Mouse (Mus musculus) kidney, embryonic 16.5 days (tissue): ENCODE results near the gene Cabp2. TPM values are rescaled to one million over a fixed set of nuclear protein-coding genes. Genes with fewer than 3 reads are reported as not detected.
"Not testable (repeated sequence)": the region's sequence is repeated elsewhere in the genome, so short reads cannot be mapped to it uniquely, and the experiment has no call there.

ENCODE experiments used
- ATAC-seq: fragments of 200-750 bp; cut with Nextera tagmentation; 2 replicates; pipeline ENCODE4 v1.8.0; 2017; ENCODE audit warnings: moderate TSS enrichment; ENCODE audit not compliant: low FRiP score, low TSS enrichment
- H3K27ac ChIP-seq: fragments of 300-500 bp; sonication (generic); 2 replicates; pipeline ENCODE4 v1.5.1; 2014; ENCODE audit warnings: low read length
- H3K27me3 ChIP-seq: fragments of 300-500 bp; sonication (generic); 2 replicates; pipeline ENCODE4 v1.6.1; 2014; ENCODE audit warnings: low read length, control low read depth, mixed read lengths; ENCODE audit not compliant: insufficient read depth
- H3K36me3 ChIP-seq: fragments of 300-500 bp; sonication (generic); 2 replicates; pipeline ENCODE4 v1.6.1; 2014; ENCODE audit warnings: low read length, control low read depth, mixed read lengths; ENCODE audit not compliant: insufficient read depth
- H3K4me1 ChIP-seq: fragments of 300-500 bp; sonication (generic); 2 replicates; pipeline ENCODE4 v1.6.1; 2014; ENCODE audit warnings: low read length, control low read depth, mixed read lengths; ENCODE audit not compliant: insufficient read depth
- H3K4me2 ChIP-seq: fragments of 300-500 bp; sonication (generic); replicated peaks from 2 replicates; pipeline ENCODE4 v1.6.1; 2014; ENCODE audit warnings: low read depth, low read length
- H3K4me3 ChIP-seq: fragments of 300-500 bp; sonication (generic); 2 replicates; pipeline ENCODE4 v1.5.1; 2014; ENCODE audit warnings: mild to moderate bottlenecking, low read length
- H3K9ac ChIP-seq: fragments of 300-500 bp; sonication (generic); replicated peaks from 2 replicates; pipeline ENCODE4 v1.6.1; 2014; ENCODE audit warnings: low read length
- H3K9me3 ChIP-seq: fragments of 300-500 bp; sonication (generic); 2 replicates; pipeline ENCODE4 v1.6.1; 2016; ENCODE audit warnings: low read length, control low read depth
- WGBS: fragments of 180-500 bp; shearing (Covaris S2); extraction: QIAGEN DNeasy Blood & Tissue Kit; methylation state at CpG from one replicate; pipeline ENCODE4 v1.1.7; 2014; 5-methylcytosine and 5-hydroxymethylcytosine counted together
- polyA plus RNA-seq: library from polyadenylated mRNA; unstranded; fragments of >200 nt; fragmentation: Nextera tagmentation; extraction: Ambion mirVana; gene quantifications from 2 replicates; pipeline ENCODE4 v1.2.1, GENCODE M21; 2015

Cabp2 gene
- polyA plus RNA-seq, 1 experiment from 2014 or later = 0.21 TPM

GRCm38 (mm10) chr19:4055216-4055946 is 26.0 kb upstream of the Cabp2 start:
- no peak overlapping the region for H3K9ac ChIP-seq
- no peaks in the 10 kb centered on the region for H3K36me3 ChIP-seq
- no peaks in the 10 kb centered on the region for H3K4me1 ChIP-seq
- WGBS = 75% methylated on average over 8 of the region's 8 CpGs
- H3K9me3 ChIP-seq = no peaks in the 10 kb centered on the region; the same call in 1 of the 2 replicates
- no peak overlapping the region for H3K4me2 ChIP-seq
- H3K27me3 ChIP-seq = no peaks in the 10 kb centered on the region
- H3K4me3 ChIP-seq = no peak overlapping the region
- no peak for ATAC-seq
- H3K27ac ChIP-seq = no peak overlapping the region

GRCm38 (mm10) chr19:4055947-4056693 is 25.3 kb upstream of the Cabp2 start:
- Histone ChIP-seq H3K27ac (no peak overlapping the region), H3K4me3 (no peak overlapping the region), H3K9ac (0 out of 2 replicates have a peak overlapping the region, but pooled peaks have one; percentile 18), H3K9me3 (no peaks in the 10 kb centered on the region), H3K4me2 (no peak overlapping the region), H3K36me3 (no peaks in the 10 kb centered on the region), H3K27me3 (no peaks in the 10 kb centered on the region), H3K4me1 (no peaks in the 10 kb centered on the region)
- ATAC-seq = peak; percentile 9; the same call in 1 of the 2 replicates
- WGBS = 56% methylated on average over 15 of the region's 15 CpGs

- H3K36me3 ChIP-seq = no peaks in the 10 kb centered on the region
- ATAC-seq = no peak
- WGBS = 53% methylated on average over 4 of the region's 4 CpGs
- H3K9ac ChIP-seq = 0 out of 2 replicates have a peak overlapping the region, but pooled peaks have one; percentile 18
- no peak overlapping the region for H3K4me2 ChIP-seq
- no peaks in the 10 kb centered on the region for H3K27me3 ChIP-seq
- H3K4me3 ChIP-seq = no peak overlapping the region
- no peaks in the 10 kb centered on the region for H3K9me3 ChIP-seq
- H3K27ac ChIP-seq = no peak overlapping the region
- no peaks in the 10 kb centered on the region for H3K4me1 ChIP-seq
These were observed 24.7 kb upstream of the Cabp2 start for GRCm38 (mm10) chr19:4056727-4057126.

- Histone ChIP-seq H3K27ac (no peak overlapping the region), H3K4me1 (no peaks in the 10 kb centered on the region), H3K27me3 (no peaks in the 10 kb centered on the region), H3K36me3 (no peaks in the 10 kb centered on the region), H3K4me3 (no peak overlapping the region), H3K9ac (no peak overlapping the region), H3K9me3 (no peaks in the 10 kb centered on the region), H3K4me2 (no peak overlapping the region)
- ATAC-seq = no peak
- 76% methylated on average over 13 of the region's 13 CpGs for WGBS
These were observed 24.0 kb upstream of the Cabp2 start for GRCm38 (mm10) chr19:4057389-4057788.

- no peak for ATAC-seq
- H3K4me1 ChIP-seq = no peaks in the 10 kb centered on the region
- H3K9ac ChIP-seq = no peak overlapping the region
- no peak overlapping the region for H3K4me2 ChIP-seq
- no peaks in the 10 kb centered on the region for H3K27me3 ChIP-seq
- no peak overlapping the region for H3K27ac ChIP-seq
- WGBS = 96% methylated on average over 7 of the region's 7 CpGs
- H3K36me3 ChIP-seq = no peaks in the 10 kb centered on the region
- H3K4me3 ChIP-seq = no peak overlapping the region
- H3K9me3 ChIP-seq = no peaks in the 10 kb centered on the region
These were observed 23.4 kb upstream of the Cabp2 start for GRCm38 (mm10) chr19:4057962-4058361.

GRCm38 (mm10) chr19:4058581-4058980 is 22.8 kb upstream of the Cabp2 start:
- Histone ChIP-seq H3K4me2 (no peak overlapping the region), H3K27me3 (no peaks in the 10 kb centered on the region), H3K9ac (no peak overlapping the region), H3K36me3 (no peaks in the 10 kb centered on the region), H3K4me1 (no peaks in the 10 kb centered on the region), H3K27ac (no peak overlapping the region), H3K4me3 (no peak overlapping the region), H3K9me3 (no peaks in the 10 kb centered on the region)
- WGBS = 81% methylated on average over 5 of the region's 5 CpGs
- no peak for ATAC-seq

GRCm38 (mm10) chr19:4059069-4059740 is 22.2 kb upstream of the Cabp2 start, which contains the start of gene Gstp3:
TSS of gene Gstp3 (minus strand) at chr19:4059569.
- Histone ChIP-seq H3K27ac (no peak within 1 kb of the TSS), H3K4me1 (no peaks in the 10 kb centered on the region), H3K27me3 (no peaks in the 10 kb centered on the region), H3K36me3 (no peaks in the 10 kb centered on the region), H3K4me3 (no peak within 1 kb of the TSS), H3K4me2 (no peak within 1 kb of the TSS), H3K9ac (no peak within 1 kb of the TSS), H3K9me3 (no peaks in the 10 kb centered on the region)
- peak; percentile 63; the same call in 1 of the 2 replicates for ATAC-seq
- 79% methylated on average over 15 of the region's 15 CpGs for WGBS

GRCm38 (mm10) chr19:4060044-4060898 is 21.1 kb upstream of the Cabp2 start:
- not testable (repeated sequence) for ATAC-seq, H3K4me2 ChIP-seq
- 93% methylated on average over 7 of the region's 8 CpGs for WGBS

GRCm38 (mm10) chr19:4060899-4061465 is 20.4 kb upstream of the Cabp2 start:
- no peaks in the 10 kb centered on the region for H3K9me3 ChIP-seq
- H3K27ac ChIP-seq = no peak overlapping the region
- H3K27me3 ChIP-seq = no peaks in the 10 kb centered on the region
- ATAC-seq = no peak
- no peak overlapping the region for H3K4me3 ChIP-seq
- no peaks in the 10 kb centered on the region for H3K4me1 ChIP-seq
- no peaks in the 10 kb centered on the region for H3K36me3 ChIP-seq
- 94% methylated on average over 6 of the region's 6 CpGs for WGBS
- no peak overlapping the region for H3K4me2 ChIP-seq
- no peak overlapping the region for H3K9ac ChIP-seq

More at GRCm38 (mm10) chr19:4060044-4060898, 21.1 kb upstream of the Cabp2 start:
- not testable (repeated sequence) for H3K4me1 ChIP-seq, H3K36me3 ChIP-seq, H3K27me3 ChIP-seq, H3K9me3 ChIP-seq, H3K27ac ChIP-seq, H3K4me3 ChIP-seq, H3K9ac ChIP-seq
